Mouse (Mus musculus) hindbrain, embryonic 10.5 days (tissue): Measurements from ENCODE around the gene Palm. TPM values are rescaled to one million over a fixed set of nuclear protein-coding genes. Genes with fewer than 3 reads are reported as not detected.

Source experiments
- DNase-seq: peaks from one replicate; pipeline ENCODE4 v3.0.0-alpha.2; 2017; ENCODE audit warnings: low spot score
- H3K27ac ChIP-seq: fragments of 300-500 bp; sonication (generic); 2 replicates; pipeline ENCODE4 v1.5.1; 2016; ENCODE audit warnings: mild to moderate bottlenecking, moderate library complexity
- H3K27me3 ChIP-seq: fragments of 300-500 bp; sonication (generic); 2 replicates; pipeline ENCODE4 v1.6.1; 2016; ENCODE audit warnings: mild to moderate bottlenecking; ENCODE audit not compliant: poor library complexity, insufficient read depth, severe bottlenecking
- H3K36me3 ChIP-seq: fragments of 300-500 bp; sonication (generic); 2 replicates; pipeline ENCODE4 v1.6.1; 2016; ENCODE audit warnings: mild to moderate bottlenecking, moderate library complexity
- H3K4me1 ChIP-seq: fragments of 300-500 bp; sonication (generic); replicated peaks from 2 replicates; pipeline ENCODE4 v1.6.1; 2016; ENCODE audit warnings: mild to moderate bottlenecking
- H3K4me3 ChIP-seq: fragments of 300-500 bp; sonication (generic); 2 replicates; pipeline ENCODE4 v1.5.1; 2016; ENCODE audit warnings: mild to moderate bottlenecking, moderate library complexity
- H3K9me3 ChIP-seq: fragments of 300-500 bp; sonication (generic); 2 replicates; pipeline ENCODE4 v1.6.1; 2016; ENCODE audit warnings: mild to moderate bottlenecking, moderate library complexity
- WGBS: fragments of 180-500 bp; shearing (Covaris S2); methylation state at CpG from one replicate; pipeline ENCODE4 v1.1.7; 2016; 5-methylcytosine and 5-hydroxymethylcytosine counted together
- polyA plus RNA-seq: library from polyadenylated mRNA; unstranded; fragments of >200 nt; fragmentation: Nextera tagmentation; extraction: Ambion mirVana; gene quantifications from 2 replicates; pipeline ENCODE4 v1.2.1, GENCODE M21; 2016

The Palm gene
- polyA plus RNA-seq, 1 experiment from 2014 or later = 175 TPM

GRCm38 (mm10) chr10:79843476-79843875, 50.1 kb downstream of the Palm start:
- Histone ChIP-seq H3K27me3 (no peaks in the 10 kb centered on the region), H3K4me3 (no peak overlapping the region), H3K36me3 (no peaks in the 10 kb centered on the region), H3K27ac (0 out of 2 replicates have a peak overlapping the region, but pooled peaks have one; percentile 29), H3K4me1 (peaks cover 46% of the 10 kb centered on the region), H3K9me3 (no peaks in the 10 kb centered on the region)
- 82% methylated on average over 6 of the region's 6 CpGs for WGBS
- DNase-seq = no peak

- 66% methylated on average over 5 of the region's 5 CpGs for WGBS
- Histone ChIP-seq H3K9me3 (no peaks in the 10 kb centered on the region), H3K27me3 (no peaks in the 10 kb centered on the region), H3K4me3 (no peak overlapping the region), H3K36me3 (0 out of 2 replicates have a peak, but pooled peaks cover 9% of the 10 kb centered on the region), H3K4me1 (peaks cover 36% of the 10 kb centered on the region), H3K27ac (peak overlapping the region; percentile 23; the same call in 1 of the 2 replicates)
- DNase-seq = no peak
Measured at GRCm38 (mm10) chr10:79846553-79846952, 53.2 kb downstream of the Palm start.

- DNase-seq = no peak
- Histone ChIP-seq H3K27ac (no peak overlapping the region), H3K27me3 (no peaks in the 10 kb centered on the region), H3K36me3 (0 out of 2 replicates have a peak, but pooled peaks cover 9% of the 10 kb centered on the region), H3K4me3 (no peak overlapping the region), H3K4me1 (peaks cover 36% of the 10 kb centered on the region), H3K9me3 (no peaks in the 10 kb centered on the region)
- 88% methylated on average over 8 of the region's 8 CpGs for WGBS
Measured at GRCm38 (mm10) chr10:79849941-79850628, 56.7 kb downstream of the Palm start.

GRCm38 (mm10) chr10:79851653-79852052, 58.3 kb downstream of the Palm start:
- no peaks in the 10 kb centered on the region for H3K27me3 ChIP-seq
- H3K4me3 ChIP-seq = peak overlapping the region; percentile 98; the same call in 1 of the 2 replicates
- peaks cover 21% of the 10 kb centered on the region for H3K36me3 ChIP-seq
- peaks cover 44% of the 10 kb centered on the region for H3K4me1 ChIP-seq
- 85% methylated on average over 3 of the region's 3 CpGs for WGBS
- peak overlapping the region; percentile 100 for H3K27ac ChIP-seq
- no peak for DNase-seq
- H3K9me3 ChIP-seq = no peaks in the 10 kb centered on the region

- Histone ChIP-seq H3K27me3 (no peaks in the 10 kb centered on the region), H3K4me3 (peak overlapping the region; percentile 98), H3K4me1 (peaks cover 47% of the 10 kb centered on the region), H3K27ac (peak overlapping the region; percentile 100), H3K36me3 (peaks cover 27% of the 10 kb centered on the region), H3K9me3 (no peaks in the 10 kb centered on the region)
- 63% methylated on average over 9 of the region's 9 CpGs for WGBS
- no peak for DNase-seq
Measured at GRCm38 (mm10) chr10:79852107-79852789, 58.9 kb downstream of the Palm start.

GRCm38 (mm10) chr10:79852827-79853226, 59.5 kb downstream of the Palm start:
- no peaks in the 10 kb centered on the region for H3K9me3 ChIP-seq
- peaks cover 50% of the 10 kb centered on the region for H3K4me1 ChIP-seq
- H3K4me3 ChIP-seq = peak overlapping the region; percentile 98
- H3K27me3 ChIP-seq = no peaks in the 10 kb centered on the region
- 36% methylated on average over 8 of the region's 8 CpGs for WGBS
- DNase-seq = peak; percentile 35
- peaks cover 32% of the 10 kb centered on the region for H3K36me3 ChIP-seq
- H3K27ac ChIP-seq = peak overlapping the region; percentile 100

- Histone ChIP-seq H3K4me3 (peak overlapping the region; percentile 98), H3K27ac (peak overlapping the region; percentile 100), H3K27me3 (no peaks in the 10 kb centered on the region), H3K9me3 (no peaks in the 10 kb centered on the region), H3K36me3 (peaks cover 38% of the 10 kb centered on the region), H3K4me1 (peaks cover 53% of the 10 kb centered on the region)
- WGBS = 2% methylated on average over 15 of the region's 15 CpGs
- peak; percentile 76 for DNase-seq
Measured at GRCm38 (mm10) chr10:79853392-79853791, 60.0 kb downstream of the Palm start.

GRCm38 (mm10) chr10:79853860-79854795, 60.8 kb downstream of the Palm start, which contains the start of gene Ptbp1:
Ptbp1 (plus strand) TSS chr10:79854427.
- Histone ChIP-seq H3K36me3 (peaks cover 45% of the 10 kb centered on the region), H3K4me1 (peaks cover 59% of the 10 kb centered on the region), H3K9me3 (no peaks in the 10 kb centered on the region), H3K27me3 (no peaks in the 10 kb centered on the region), H3K27ac (peak within 1 kb of the TSS; percentile 100), H3K4me3 (peak within 1 kb of the TSS; percentile 98)
- DNase-seq = peak; percentile 100
- WGBS = under 1% methylated on average over 75 of the region's 75 CpGs

- Histone ChIP-seq H3K36me3 (peaks cover 54% of the 10 kb centered on the region), H3K27ac (peak overlapping the region; percentile 100), H3K9me3 (no peaks in the 10 kb centered on the region), H3K4me3 (peak overlapping the region; percentile 98), H3K4me1 (peaks cover 60% of the 10 kb centered on the region), H3K27me3 (no peaks in the 10 kb centered on the region)
- under 1% methylated on average over 83 of the region's 83 CpGs for WGBS
- peak; percentile 81 for DNase-seq
Measured at GRCm38 (mm10) chr10:79854801-79855541, 61.6 kb downstream of the Palm start.

- 8% methylated on average over 10 of the region's 10 CpGs for WGBS
- H3K27me3 ChIP-seq = no peaks in the 10 kb centered on the region
- peaks cover 57% of the 10 kb centered on the region for H3K36me3 ChIP-seq
- peaks cover 66% of the 10 kb centered on the region for H3K4me1 ChIP-seq
- peak overlapping the region; percentile 100 for H3K27ac ChIP-seq
- no peak for DNase-seq
- H3K9me3 ChIP-seq = no peaks in the 10 kb centered on the region
- peak overlapping the region; percentile 98 for H3K4me3 ChIP-seq
Measured at GRCm38 (mm10) chr10:79855558-79856184, 62.3 kb downstream of the Palm start.

- H3K4me1 ChIP-seq = peaks cover 69% of the 10 kb centered on the region
- H3K27me3 ChIP-seq = no peaks in the 10 kb centered on the region
- H3K36me3 ChIP-seq = peaks cover 58% of the 10 kb centered on the region
- DNase-seq = no peak
- peak overlapping the region; percentile 100; the same call in 1 of the 2 replicates for H3K27ac ChIP-seq
- H3K9me3 ChIP-seq = no peaks in the 10 kb centered on the region
- H3K4me3 ChIP-seq = peak overlapping the region; percentile 98
- 62% methylated on average over 6 of the region's 6 CpGs for WGBS
Measured at GRCm38 (mm10) chr10:79856280-79856679, 62.9 kb downstream of the Palm start.
